Mouse (Mus musculus) small intestine, adult 2 months (tissue): Measurements from ENCODE around the gene H2-T22. TPM values are rescaled to one million over a fixed set of nuclear protein-coding genes. Genes with fewer than 3 reads are reported as not detected.
"Not testable (repeated sequence)": the region's sequence is repeated elsewhere in the genome, so short reads cannot be mapped to it uniquely, and the experiment has no call there.

Source experiments
- H3K27ac ChIP-seq: fragments of 200-500 bp; 2 replicates; pipeline ENCODE4 v1.5.1; 2012; ENCODE audit warnings: low read depth, low read length, control low read depth, inconsistent platforms; ENCODE audit not compliant: insufficient read depth
- H3K27me3 ChIP-seq: fragments of 200-500 bp; 2 replicates; pipeline ENCODE4 v1.6.1; 2012; ENCODE audit warnings: mild to moderate bottlenecking, moderate library complexity, low read length, inconsistent platforms; ENCODE audit not compliant: control insufficient read depth, insufficient read depth
- H3K36me3 ChIP-seq: fragments of 200-500 bp; 2 replicates; pipeline ENCODE4 v1.6.1; 2012; ENCODE audit warnings: mild to moderate bottlenecking, low read length, control low read depth, inconsistent platforms; ENCODE audit not compliant: control insufficient read depth, insufficient read depth
- H3K4me1 ChIP-seq: fragments of 200-500 bp; 2 replicates; pipeline ENCODE4 v1.6.1; 2012; ENCODE audit warnings: low read length, inconsistent platforms, mixed read lengths; ENCODE audit not compliant: control insufficient read depth, insufficient read depth, insufficient read length
- H3K4me3 ChIP-seq: fragments of 200-500 bp; 2 replicates; pipeline ENCODE4 v1.5.1; 2012; ENCODE audit warnings: low read depth, mild to moderate bottlenecking, control low read depth, inconsistent platforms, low read length, moderate library complexity
- CTCF ChIP-seq: fragments of 200-500 bp; IDR thresholded peaks from 2 replicates; pipeline ENCODE4 v1.5.1; 2012; ENCODE audit warnings: low read depth, mild to moderate bottlenecking, control low read depth, inconsistent platforms, low read length, moderate library complexity, mixed read lengths; ENCODE audit not compliant: insufficient replicate concordance, insufficient read length; ENCODE audit errors: extremely low read depth
- POLR2A ChIP-seq: fragments of 200-500 bp; IDR thresholded peaks from 2 replicates; pipeline ENCODE4 v1.6.1; 2012; ENCODE audit warnings: low read depth, mild to moderate bottlenecking, control low read depth, inconsistent platforms, low read length, moderate library complexity
- WGBS: fragments of 180-500 bp; shearing (Covaris S2); methylation state at CpG from one replicate; pipeline ENCODE4 v1.1.7; 2018; 5-methylcytosine and 5-hydroxymethylcytosine counted together
- polyA plus RNA-seq: library from polyadenylated mRNA; depleted of rRNA; stranded (reverse); fragments of >200 nt; gene quantifications from 2 replicates; pipeline ENCODE4 v1.2.3, GENCODE M21; 2012; rRNA removed

Gene H2-T22
- polyA plus RNA-seq, result 32.0 and 60.5 TPM in 2 replicates

DNA sequence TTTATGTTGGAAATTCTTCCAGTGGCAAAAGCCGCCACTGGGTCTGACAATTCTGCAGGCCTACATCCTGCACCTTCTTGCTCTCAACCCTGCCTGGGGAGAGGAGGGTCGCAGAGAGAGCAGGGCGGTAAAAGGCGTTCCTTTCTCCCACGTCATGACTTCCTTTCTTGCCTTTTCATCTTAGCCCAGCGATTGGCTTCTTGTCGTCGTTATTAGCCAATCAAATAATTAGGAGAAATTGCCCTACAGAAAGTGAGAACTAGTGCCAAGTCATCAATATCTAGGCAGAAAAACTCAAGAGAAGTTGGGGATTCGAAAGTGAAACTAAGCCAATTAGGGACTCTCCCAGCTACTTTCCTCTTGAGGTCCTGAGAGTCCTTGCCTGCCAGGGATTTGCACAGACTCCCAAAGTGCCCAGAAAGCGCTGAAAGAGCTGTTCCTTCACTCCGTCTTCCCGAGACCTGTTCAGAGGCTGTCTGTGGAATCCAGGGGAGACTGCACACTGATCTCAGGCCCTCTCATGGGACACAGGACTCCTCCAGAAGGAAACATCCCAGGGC, at the start of gene H2-T22, which contains the start of gene Gm6034:
Gene H2-T22 (minus strand): TSS at position 138 of the 560 bp plus-strand sequence.
Gene Gm6034 (plus strand): TSS at position 352 of the 560 bp plus-strand sequence.
- peak; percentile 83 for TF ChIP-seq POLR2A
- Histone ChIP-seq H3K4me3 (peak within 1 kb of the TSS; percentile 68), H3K27ac (peak within 1 kb of the TSS; percentile 78)
- H3K27me3 ChIP-seq, H3K36me3 ChIP-seq, H3K4me1 ChIP-seq: not testable (repeated sequence)
- whole genome bisulfite sequencing, result under 1% methylated on average over 12 of the region's 12 CpGs

DNA sequence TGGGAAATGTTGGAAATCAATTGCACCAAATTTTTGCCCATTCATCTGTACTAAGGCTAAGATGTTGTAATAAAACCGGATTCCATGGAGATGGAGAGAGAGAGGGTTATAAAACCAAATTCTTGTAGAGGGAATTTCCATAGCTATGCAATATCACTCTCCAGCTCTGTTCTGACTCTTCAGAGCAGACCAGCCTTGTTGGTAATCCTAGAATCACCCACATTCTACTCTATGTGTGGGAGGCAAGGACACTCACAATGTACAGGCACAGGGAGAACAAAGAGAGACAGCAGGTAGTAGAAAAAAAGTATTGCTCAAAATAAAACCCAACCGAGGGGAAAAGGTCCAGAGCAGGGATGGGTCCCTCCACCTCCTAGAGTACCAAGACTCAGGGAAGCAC, 49.4 kb upstream of the H2-T22 start:
- H3K4me3 ChIP-seq, H3K4me1 ChIP-seq, H3K36me3 ChIP-seq, H3K27ac ChIP-seq, H3K27me3 ChIP-seq: not testable (repeated sequence)
- no CpG with 5 or more reads among the region's 2 CpGs for WGBS

DNA sequence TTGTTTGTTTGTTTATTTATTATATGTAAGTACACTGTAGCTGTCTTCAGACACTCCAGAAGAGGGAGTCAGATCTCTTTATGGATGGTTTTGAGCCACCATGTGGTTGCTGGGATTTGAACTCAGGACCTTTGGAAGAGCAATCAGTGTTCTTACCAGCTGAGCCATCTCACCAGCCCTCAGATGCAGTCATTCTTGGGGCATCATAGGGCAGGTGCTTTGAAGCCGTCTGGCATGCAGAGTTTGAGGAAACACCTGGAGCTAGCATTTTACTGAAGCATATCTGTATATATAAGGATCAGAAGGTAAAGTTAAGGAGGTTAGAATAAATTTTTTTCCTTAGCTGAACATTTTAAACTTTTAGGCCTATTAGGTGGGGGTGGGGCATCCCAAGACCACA, 43.4 kb upstream of the H2-T22 start:
- H3K4me1 ChIP-seq, H3K27ac ChIP-seq, H3K36me3 ChIP-seq, H3K4me3 ChIP-seq, H3K27me3 ChIP-seq: not testable (repeated sequence)
- WGBS, result 59% methylated on average over 1 of the region's 1 CpGs

DNA sequence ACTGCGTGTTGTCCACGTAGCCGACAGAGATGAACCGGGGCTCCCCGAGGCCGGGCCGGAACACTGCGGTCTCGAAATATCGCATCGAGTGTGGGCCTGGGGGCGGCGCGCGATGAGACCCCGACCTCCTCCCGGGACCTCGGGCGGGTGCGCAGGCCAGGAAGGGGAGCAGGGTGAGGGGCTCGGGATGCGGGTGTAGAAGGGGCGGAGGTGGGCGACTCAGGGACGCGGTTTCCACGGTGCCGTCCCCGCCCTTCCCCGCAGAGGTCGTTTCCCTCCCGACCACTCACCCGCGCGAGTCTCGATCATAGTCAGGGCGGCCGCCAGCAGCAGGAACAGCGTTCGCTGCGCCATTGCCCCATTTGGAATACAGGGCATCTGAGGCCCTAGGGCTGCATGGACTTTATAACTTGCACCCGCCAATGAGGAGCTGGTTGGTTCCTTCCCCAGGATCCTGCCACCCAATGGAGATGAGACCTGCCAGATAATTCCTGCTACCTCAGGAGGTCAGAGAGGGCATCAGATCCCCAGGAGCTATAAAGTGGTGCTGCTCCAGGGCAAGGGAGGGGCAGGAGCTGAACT, 41.4 kb upstream of the H2-T22 start:
- peak overlapping the region; percentile 66 for H3K4me3 ChIP-seq
- WGBS, result under 1% methylated on average over 42 of the region's 42 CpGs
- peaks cover 6% of the 10 kb centered on the region; the same call in 1 of the 2 replicates for H3K36me3 ChIP-seq
- H3K27ac ChIP-seq, result peak overlapping the region; percentile 85
- H3K4me1 ChIP-seq, result peaks cover 2% of the 10 kb centered on the region; the same call in 1 of the 2 replicates
- no peaks in the 10 kb centered on the region for H3K27me3 ChIP-seq
- TF ChIP-seq POLR2A (peak; percentile 87), CTCF (no peak)

DNA sequence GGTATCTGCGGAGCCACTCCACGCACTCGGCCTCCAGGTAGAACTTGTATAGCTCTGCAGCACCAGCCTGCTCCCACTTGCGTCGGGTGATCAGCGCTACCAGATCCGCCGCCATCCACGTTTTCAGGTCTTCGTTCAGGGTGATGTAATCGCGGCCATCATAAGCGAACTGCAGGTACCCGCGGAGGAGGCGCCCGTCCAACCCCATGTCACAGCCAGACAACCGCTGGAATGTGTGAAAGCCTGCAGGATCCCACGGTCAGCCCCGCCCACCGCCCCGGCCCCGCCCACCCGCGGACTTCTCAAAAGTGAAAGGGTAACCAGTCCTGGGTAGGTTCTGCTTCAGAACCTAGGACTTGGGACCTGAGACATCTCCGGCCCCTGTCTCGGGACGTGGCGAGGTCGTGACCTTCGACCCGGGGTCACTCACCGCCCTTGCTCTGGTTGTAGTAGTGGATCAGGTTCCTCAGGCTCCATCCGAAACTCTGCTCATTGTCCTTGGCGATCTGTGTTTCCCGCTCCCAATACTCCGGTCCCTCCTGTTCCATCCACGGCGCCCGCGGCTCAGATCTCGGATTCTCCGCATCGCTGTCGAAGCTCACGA, 40.8 kb upstream of the H2-T22 start:
- under 1% methylated on average over 46 of the region's 46 CpGs for WGBS
- peaks cover 2% of the 10 kb centered on the region; the same call in 1 of the 2 replicates for H3K4me1 ChIP-seq
- no peaks in the 10 kb centered on the region for H3K27me3 ChIP-seq
- peak overlapping the region; percentile 85 for H3K27ac ChIP-seq
- peaks cover 6% of the 10 kb centered on the region; the same call in 1 of the 2 replicates for H3K36me3 ChIP-seq
- peak overlapping the region; percentile 66 for H3K4me3 ChIP-seq
- TF ChIP-seq CTCF, result no peak

DNA sequence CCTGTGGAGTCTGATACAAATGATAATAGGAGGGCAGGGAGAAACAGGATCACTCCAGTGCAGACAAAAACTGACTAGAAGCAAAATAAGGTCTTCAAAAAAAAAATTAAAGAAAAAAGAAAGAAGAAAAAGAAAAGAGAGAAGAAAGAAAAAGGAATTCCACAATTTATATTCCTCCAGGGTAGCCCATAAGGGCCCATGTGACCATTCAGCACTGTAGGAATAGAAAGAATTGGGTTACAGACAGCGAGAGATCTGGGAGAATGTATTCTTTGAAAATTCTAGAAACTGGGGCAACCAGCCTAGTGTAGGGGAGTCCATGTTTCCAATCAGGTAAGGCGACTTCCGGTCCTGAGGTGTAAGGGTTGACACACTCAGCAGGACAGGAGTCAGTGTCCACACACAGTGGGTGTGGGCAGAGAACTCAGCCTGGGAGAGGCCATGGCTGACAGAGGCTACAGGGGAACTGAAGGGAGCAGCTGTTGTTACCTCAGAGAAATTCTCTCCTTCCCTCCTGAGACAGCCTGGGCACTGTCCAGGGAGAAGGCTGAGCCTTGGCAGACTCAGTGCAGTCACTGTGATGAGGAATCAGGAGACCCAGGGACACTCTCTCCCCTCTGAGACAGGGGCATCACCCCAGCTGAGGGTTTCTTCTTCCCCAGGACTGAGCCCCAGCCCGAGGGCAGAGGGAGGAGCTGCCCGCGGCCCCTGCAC, 40.1 kb upstream of the H2-T22 start:
- not testable (repeated sequence) for H3K27me3 ChIP-seq, H3K4me1 ChIP-seq, H3K36me3 ChIP-seq, H3K27ac ChIP-seq
- peak overlapping the region; percentile 66 for H3K4me3 ChIP-seq
- 42% methylated on average over 6 of the region's 6 CpGs for WGBS

DNA sequence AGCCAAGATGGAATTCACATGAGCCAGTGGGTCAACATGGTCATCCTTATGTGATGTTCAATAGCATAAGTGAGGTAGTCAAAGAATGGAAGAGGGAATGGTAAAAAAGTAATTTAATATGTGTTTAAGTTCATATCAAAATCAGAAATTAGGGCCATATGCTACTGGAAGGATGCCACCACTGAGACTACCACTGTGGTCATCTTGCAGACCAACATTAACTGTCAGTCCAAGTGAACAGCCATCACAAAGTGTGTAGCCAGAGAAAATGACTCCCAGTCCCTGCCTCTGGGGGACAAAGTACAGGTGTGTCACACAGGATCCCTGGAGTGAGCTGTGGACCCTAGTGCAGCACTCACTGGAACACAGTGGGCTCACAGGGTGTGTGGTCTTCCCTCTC, 39.4 kb upstream of the H2-T22 start:
- not testable (repeated sequence) for H3K36me3 ChIP-seq, H3K4me3 ChIP-seq, H3K4me1 ChIP-seq, H3K27me3 ChIP-seq, H3K27ac ChIP-seq
